Mouse (Mus musculus): ENCODE measurements at regions not wholly inside any gene's neighbourhood (a gene's known extent, or its start where the extent isn't known, plus 50 kb on each side); places are given as distances from the start of the nearest gene placed in this dataset.

DNA sequence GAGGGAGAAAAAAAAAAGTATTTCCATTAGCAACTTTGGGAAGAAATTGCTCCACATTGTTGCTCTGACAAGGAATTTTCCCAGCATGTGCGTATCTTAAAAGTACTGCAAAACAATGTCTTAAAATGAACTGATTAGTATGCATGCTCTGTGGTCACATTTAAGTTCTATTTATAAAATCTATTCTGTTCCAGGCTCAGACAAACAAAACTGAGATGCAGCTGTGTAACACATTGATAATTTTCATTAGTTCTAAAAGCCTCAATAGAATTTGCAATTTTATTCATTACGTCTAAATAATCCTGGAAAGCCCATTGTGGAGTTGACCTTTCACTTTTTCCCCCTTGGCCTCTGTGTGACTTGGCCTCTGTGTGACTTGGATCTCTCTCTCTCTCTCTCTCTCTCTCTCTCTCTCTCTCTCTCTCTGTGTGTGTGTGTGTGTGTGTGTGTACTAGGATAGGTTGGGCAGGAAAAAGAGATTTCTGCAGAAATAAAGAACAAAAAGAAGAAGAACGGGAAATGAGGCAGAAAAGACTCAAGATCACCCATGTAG is 262.8 kb upstream of the Tenm2 start:
- TF ChIP-seq USF1 (IDR thresholded peaks at IDR 0.05; ENCODE audit: low read depth), result no peak
- no peak for TF ChIP-seq MYOG (IDR thresholded peaks at IDR 0.05; ENCODE audit: control insufficient read depth, extremely low read depth, insufficient read length)
- no peak for TF ChIP-seq CTCF (IDR thresholded peaks at IDR 0.05; ENCODE audit: control insufficient read depth, insufficient read depth, insufficient read length)
- no peak for TF ChIP-seq MAX (IDR thresholded peaks at IDR 0.05)
- no peak for TF ChIP-seq CEBPB (IDR thresholded peaks at IDR 0.05; ENCODE audit: low read depth)
- TF ChIP-seq MYOD1 (IDR thresholded peaks at IDR 0.05; ENCODE audit: control insufficient read depth, insufficient read length, low read depth), result no peak
- no peak for TF ChIP-seq FOSL1 (IDR thresholded peaks at IDR 0.05; ENCODE audit: insufficient read depth, low read length, poor library complexity, severe bottlenecking)
- no peaks in the 10 kb centered on the region for H3K79me3 ChIP-seq (ENCODE audit: low read depth)
- H3K4me3 ChIP-seq (ENCODE audit: insufficient read depth, poor library complexity, severe bottlenecking), result no peak overlapping the region
- H3K27me3 ChIP-seq (ENCODE audit: control insufficient read depth, insufficient read depth, insufficient read length), result no peaks in the 10 kb centered on the region
- no peaks in the 10 kb centered on the region for H3K36me3 ChIP-seq (ENCODE audit: control insufficient read depth, insufficient read depth)
- H3K79me2 ChIP-seq (ENCODE audit: control insufficient read depth, insufficient read depth), result no peaks in the 10 kb centered on the region
- H3ac ChIP-seq (ENCODE audit: control insufficient read depth, insufficient read length, low read depth), result no peak overlapping the region

DNA sequence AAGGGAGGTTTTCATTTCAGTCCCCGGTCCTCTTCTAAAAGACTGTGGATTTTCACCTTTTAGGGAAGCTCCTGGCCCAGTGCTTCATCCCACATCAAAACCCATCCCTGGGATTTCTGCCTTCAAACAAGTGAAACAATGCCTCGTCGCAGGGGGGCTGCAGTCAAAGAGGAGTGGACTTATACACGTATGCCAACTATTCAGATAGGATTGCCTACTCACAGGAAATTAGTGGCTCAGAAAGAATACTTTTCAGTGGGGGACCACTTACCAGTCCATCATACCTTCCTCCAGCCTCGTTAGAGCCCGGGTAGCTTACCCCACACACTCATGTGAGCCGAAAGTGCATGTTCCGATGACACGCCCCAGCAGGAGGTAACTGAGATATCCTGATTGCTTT is 262.1 kb upstream of the Tenm2 start:
- Histone ChIP-seq H3K27me3 (ENCODE audit: control insufficient read depth, insufficient read depth, insufficient read length) (no peaks in the 10 kb centered on the region), H3K79me3 (ENCODE audit: low read depth) (no peaks in the 10 kb centered on the region), H3K79me2 (ENCODE audit: control insufficient read depth, insufficient read depth) (no peaks in the 10 kb centered on the region), H3K36me3 (ENCODE audit: control insufficient read depth, insufficient read depth) (no peaks in the 10 kb centered on the region), H3K4me3 (ENCODE audit: insufficient read depth, poor library complexity, severe bottlenecking) (no peak overlapping the region), H3ac (ENCODE audit: control insufficient read depth, insufficient read length, low read depth) (no peak overlapping the region)
- TF ChIP-seq CEBPB (IDR thresholded peaks at IDR 0.05; ENCODE audit: low read depth), result no peak
- TF ChIP-seq MYOD1 (IDR thresholded peaks at IDR 0.05; ENCODE audit: control insufficient read depth, insufficient read length, low read depth), result no peak
- TF ChIP-seq MAX (IDR thresholded peaks at IDR 0.05), result no peak

DNA sequence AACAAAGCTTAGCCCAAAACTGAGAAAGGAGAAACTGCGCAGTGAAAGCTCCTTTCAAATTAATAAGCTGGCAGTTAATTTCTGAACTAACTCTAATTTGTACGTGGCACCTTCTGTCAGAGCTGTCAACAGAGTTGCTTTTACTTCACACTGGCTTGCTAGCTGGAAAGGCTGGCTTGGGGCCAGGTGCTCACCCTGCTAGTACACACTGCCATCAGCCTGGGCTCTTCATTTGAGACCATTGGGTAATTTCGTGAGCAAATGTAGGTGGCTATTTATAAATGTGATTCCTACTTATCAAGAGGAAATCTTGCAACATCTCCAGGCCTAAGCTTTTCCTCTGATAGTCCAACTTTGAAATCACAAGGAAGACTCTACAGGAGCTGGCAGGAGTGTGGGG is 244.5 kb upstream of the Tenm2 start:
- H3K36me3 ChIP-seq (ENCODE audit: control insufficient read depth, insufficient read depth), result no peaks in the 10 kb centered on the region
- H3K27me3 ChIP-seq (ENCODE audit: control insufficient read depth, insufficient read depth, insufficient read length), result no peaks in the 10 kb centered on the region
- no peak overlapping the region for H3ac ChIP-seq (ENCODE audit: control insufficient read depth, insufficient read length, low read depth)
- no peak overlapping the region for H3K4me3 ChIP-seq (ENCODE audit: insufficient read depth, poor library complexity, severe bottlenecking)
- no peak for TF ChIP-seq MAX (IDR thresholded peaks at IDR 0.05)
- no peak for TF ChIP-seq CTCF (IDR thresholded peaks at IDR 0.05; ENCODE audit: control insufficient read depth, insufficient read depth, insufficient read length)
- TF ChIP-seq USF1 (IDR thresholded peaks at IDR 0.05; ENCODE audit: low read depth), result no peak
- no peak for TF ChIP-seq CEBPB (IDR thresholded peaks at IDR 0.05; ENCODE audit: low read depth)
- no peak for TF ChIP-seq MYOG (IDR thresholded peaks at IDR 0.05; ENCODE audit: control insufficient read depth, extremely low read depth, insufficient read length)
- no peak for TF ChIP-seq MYOD1 (IDR thresholded peaks at IDR 0.05; ENCODE audit: control insufficient read depth, insufficient read length, low read depth)
- TF ChIP-seq FOSL1 (IDR thresholded peaks at IDR 0.05; ENCODE audit: insufficient read depth, low read length, poor library complexity, severe bottlenecking), result no peak
- no peaks in the 10 kb centered on the region for H3K79me2 ChIP-seq (ENCODE audit: control insufficient read depth, insufficient read depth)
- no peaks in the 10 kb centered on the region for H3K79me3 ChIP-seq (ENCODE audit: low read depth)

DNA sequence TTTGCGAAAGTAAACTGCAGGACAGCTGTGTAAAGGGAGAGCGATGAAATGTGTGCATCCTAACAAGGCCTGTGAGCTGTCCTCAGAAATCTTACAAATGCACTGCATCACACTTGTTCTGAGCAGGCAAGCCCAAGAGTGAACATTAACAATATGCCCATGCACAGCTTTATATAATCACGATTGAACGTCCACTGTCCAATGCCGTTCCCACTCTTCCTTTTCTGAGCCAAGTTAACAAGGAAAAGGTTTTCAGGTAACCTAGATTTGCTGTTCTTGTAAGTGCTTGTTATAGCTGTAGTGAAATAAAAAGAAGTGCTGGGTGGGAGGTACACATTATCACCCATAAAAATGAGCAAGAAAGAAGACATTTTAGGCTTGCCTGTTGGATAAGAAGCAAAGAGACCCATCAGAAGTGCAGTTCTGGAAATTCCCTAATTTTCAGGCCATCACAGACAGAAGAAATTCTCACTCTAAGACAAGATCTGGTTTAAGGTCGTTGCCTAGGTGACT is 243.3 kb upstream of the Tenm2 start:
- TF ChIP-seq USF1 (IDR thresholded peaks at IDR 0.05; ENCODE audit: low read depth), result no peak
- no peak for TF ChIP-seq MYOD1 (IDR thresholded peaks at IDR 0.05; ENCODE audit: control insufficient read depth, insufficient read length, low read depth)
- TF ChIP-seq FOSL1 (IDR thresholded peaks at IDR 0.05; ENCODE audit: insufficient read depth, low read length, poor library complexity, severe bottlenecking), result no peak
- TF ChIP-seq MYOG (IDR thresholded peaks at IDR 0.05; ENCODE audit: control insufficient read depth, extremely low read depth, insufficient read length), result no peak
- no peak for TF ChIP-seq CTCF (IDR thresholded peaks at IDR 0.05; ENCODE audit: control insufficient read depth, insufficient read depth, insufficient read length)
- no peak overlapping the region for H3ac ChIP-seq (ENCODE audit: control insufficient read depth, insufficient read length, low read depth)

DNA sequence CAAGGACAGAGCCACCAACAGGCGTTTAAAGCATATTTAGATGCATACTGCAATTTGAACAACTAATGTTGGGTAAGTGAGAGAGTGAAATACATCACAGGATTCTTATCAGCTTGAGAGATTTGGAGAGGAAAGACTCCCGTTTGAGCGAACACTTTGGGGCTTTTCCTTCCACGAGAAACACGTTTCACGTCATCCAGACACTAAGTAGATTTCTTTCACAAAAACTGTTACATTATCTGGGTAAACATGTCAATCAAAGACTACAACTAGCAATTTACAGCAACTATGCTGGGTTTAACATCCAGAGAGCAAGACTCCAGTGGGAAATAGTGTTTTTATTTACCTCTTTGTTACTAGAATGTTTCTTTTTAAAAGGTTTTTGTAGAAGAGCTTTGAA is 238.3 kb upstream of the Tenm2 start:
- Histone ChIP-seq H3K27me3 (ENCODE audit: control insufficient read depth, insufficient read depth, insufficient read length) (no peaks in the 10 kb centered on the region), H3K4me3 (ENCODE audit: insufficient read depth, poor library complexity, severe bottlenecking) (no peak overlapping the region), H3ac (ENCODE audit: control insufficient read depth, insufficient read length, low read depth) (no peak overlapping the region), H3K36me3 (ENCODE audit: control insufficient read depth, insufficient read depth) (no peaks in the 10 kb centered on the region), H3K79me3 (ENCODE audit: low read depth) (no peaks in the 10 kb centered on the region), H3K79me2 (ENCODE audit: control insufficient read depth, insufficient read depth) (no peaks in the 10 kb centered on the region)
- TF ChIP-seq USF1 (IDR thresholded peaks at IDR 0.05; ENCODE audit: low read depth) (no peak), CEBPB (IDR thresholded peaks at IDR 0.05; ENCODE audit: low read depth) (no peak), FOSL1 (IDR thresholded peaks at IDR 0.05; ENCODE audit: insufficient read depth, low read length, poor library complexity, severe bottlenecking) (no peak), MYOG (IDR thresholded peaks at IDR 0.05; ENCODE audit: control insufficient read depth, extremely low read depth, insufficient read length) (no peak), MYOD1 (IDR thresholded peaks at IDR 0.05; ENCODE audit: control insufficient read depth, insufficient read length, low read depth) (no peak), MAX (IDR thresholded peaks at IDR 0.05) (no peak), CTCF (IDR thresholded peaks at IDR 0.05; ENCODE audit: control insufficient read depth, insufficient read depth, insufficient read length) (no peak)

More for the DNA sequence above, 243.3 kb upstream of the Tenm2 start:
- Histone ChIP-seq H3K36me3 (ENCODE audit: control insufficient read depth, insufficient read depth) (no peaks in the 10 kb centered on the region), H3K79me3 (ENCODE audit: low read depth) (no peaks in the 10 kb centered on the region), H3K79me2 (ENCODE audit: control insufficient read depth, insufficient read depth) (no peaks in the 10 kb centered on the region), H3K27me3 (ENCODE audit: control insufficient read depth, insufficient read depth, insufficient read length) (no peaks in the 10 kb centered on the region), H3K4me3 (ENCODE audit: insufficient read depth, poor library complexity, severe bottlenecking) (no peak overlapping the region)

Measured in C2C12 (cell line).